Mouse (Mus musculus) limb, embryonic 14.5 days (tissue): Measurements from ENCODE around the gene Fancd2. TPM values are rescaled to one million over a fixed set of nuclear protein-coding genes. Genes with fewer than 3 reads are reported as not detected.

Experiments used
- ATAC-seq: fragments of 200-750 bp; cut with Nextera tagmentation; 2 replicates; pipeline ENCODE4 v1.8.0; 2017; ENCODE audit warnings: low read depth, moderate number of reproducible peaks, moderate TSS enrichment; ENCODE audit not compliant: low FRiP score
- DNase-seq: peaks from one replicate; pipeline ENCODE4 v3.0.0-alpha.2; 2015; ENCODE audit warnings: low spot score
- H3K27ac ChIP-seq: fragments of 300-500 bp; sonication (generic); replicated peaks from 2 replicates; pipeline ENCODE4 v1.5.1; 2014; ENCODE audit warnings: low read depth, mild to moderate bottlenecking, low read length, moderate library complexity, mixed read lengths
- H3K27me3 ChIP-seq: fragments of 300-500 bp; sonication (generic); 2 replicates; pipeline ENCODE4 v1.6.1; 2014; ENCODE audit warnings: low read length, mixed read lengths; ENCODE audit not compliant: control insufficient read depth, insufficient read depth
- H3K36me3 ChIP-seq: fragments of 300-500 bp; sonication (generic); 2 replicates; pipeline ENCODE4 v1.6.1; 2014; ENCODE audit warnings: mild to moderate bottlenecking, low read length, moderate library complexity, mixed read lengths; ENCODE audit not compliant: control insufficient read depth, insufficient read depth
- H3K4me1 ChIP-seq: fragments of 300-500 bp; sonication (generic); 2 replicates; pipeline ENCODE4 v1.6.1; 2014; ENCODE audit warnings: antibody characterized with exemption, low read length, mixed read lengths; ENCODE audit not compliant: control insufficient read depth, insufficient read depth
- H3K4me2 ChIP-seq: fragments of 300-500 bp; sonication (generic); replicated peaks from 2 replicates; pipeline ENCODE4 v1.6.1; 2014; ENCODE audit warnings: low read depth, mild to moderate bottlenecking, low read length, moderate library complexity; ENCODE audit not compliant: severe bottlenecking
- H3K4me3 ChIP-seq: fragments of 300-500 bp; sonication (generic); replicated peaks from 2 replicates; pipeline ENCODE4 v1.5.1; 2014; ENCODE audit warnings: low read length
- H3K9ac ChIP-seq: fragments of 300-500 bp; sonication (generic); 2 replicates; pipeline ENCODE4 v1.6.1; 2014; ENCODE audit warnings: mild to moderate bottlenecking, low read depth, low read length, moderate library complexity; ENCODE audit not compliant: severe bottlenecking
- H3K9me3 ChIP-seq: fragments of 300-500 bp; sonication (generic); 2 replicates; pipeline ENCODE4 v1.6.1; 2016; ENCODE audit warnings: low read length; ENCODE audit not compliant: control insufficient read depth
- POLR2A ChIP-seq: fragments of 200-500 bp; IDR thresholded peaks from 2 replicates; pipeline ENCODE4 v1.8.0; 2012; ENCODE audit warnings: inconsistent platforms, mild to moderate bottlenecking, moderate library complexity, borderline replicate concordance; ENCODE audit not compliant: insufficient read depth, insufficient read length; ENCODE audit errors: extremely low read depth
- WGBS: fragments of 180-500 bp; shearing (Covaris S2); extraction: QIAGEN DNeasy Blood & Tissue Kit; methylation state at CpG from one replicate; pipeline ENCODE4 v1.1.7; 2014; 5-methylcytosine and 5-hydroxymethylcytosine counted together
- polyA plus RNA-seq, 2 experiments: library from polyadenylated mRNA; depleted of rRNA in 1 of 2; stranded (reverse) in 1 of 2; unstranded in 1 of 2; fragments of >200 nt; fragmentation: Nextera tagmentation in 1 of 2; extraction: Ambion mirVana in 1 of 2; gene quantifications; 2 replicates each; pipeline versions ENCODE4 v1.2.1 to v1.2.3; 2012 to 2014

Fancd2 gene
- polyA plus RNA-seq, 2 experiments: 7.5 to 12.8 TPM

- Histone ChIP-seq H3K36me3 (0 out of 2 replicates have a peak, but pooled peaks cover 5% of the 10 kb centered on the region), H3K4me1 (peaks cover 14% of the 10 kb centered on the region), H3K9me3 (no peaks in the 10 kb centered on the region), H3K4me2 (no peak overlapping the region), H3K27ac (no peak overlapping the region), H3K9ac (no peak overlapping the region), H3K4me3 (no peak overlapping the region), H3K27me3 (no peaks in the 10 kb centered on the region)
- WGBS: 85% methylated on average over 6 of the region's 6 CpGs
- ATAC-seq: no peak
- no peak for DNase-seq
- no peak for TF ChIP-seq POLR2A
Observed at GRCm38 (mm10) chr6:113602821-113603220, 71.3 kb downstream of the Fancd2 start.

- H3K36me3 ChIP-seq: 0 out of 2 replicates have a peak, but pooled peaks cover 8% of the 10 kb centered on the region
- DNase-seq (no peak), ATAC-seq (no peak)
- H3K9ac ChIP-seq: peak overlapping the region; percentile 90
- H3K4me1 ChIP-seq: peaks cover 14% of the 10 kb centered on the region
- H3K9me3 ChIP-seq: no peaks in the 10 kb centered on the region
- H3K27me3 ChIP-seq: no peaks in the 10 kb centered on the region
- no peak for TF ChIP-seq POLR2A
- peak overlapping the region; percentile 92 for H3K4me3 ChIP-seq
- H3K4me2 ChIP-seq: peak overlapping the region; percentile 72
- H3K27ac ChIP-seq: no peak overlapping the region
- 54% methylated on average over 12 of the region's 12 CpGs for WGBS
Observed at GRCm38 (mm10) chr6:113603993-113604392, 72.5 kb downstream of the Fancd2 start.

DNA sequence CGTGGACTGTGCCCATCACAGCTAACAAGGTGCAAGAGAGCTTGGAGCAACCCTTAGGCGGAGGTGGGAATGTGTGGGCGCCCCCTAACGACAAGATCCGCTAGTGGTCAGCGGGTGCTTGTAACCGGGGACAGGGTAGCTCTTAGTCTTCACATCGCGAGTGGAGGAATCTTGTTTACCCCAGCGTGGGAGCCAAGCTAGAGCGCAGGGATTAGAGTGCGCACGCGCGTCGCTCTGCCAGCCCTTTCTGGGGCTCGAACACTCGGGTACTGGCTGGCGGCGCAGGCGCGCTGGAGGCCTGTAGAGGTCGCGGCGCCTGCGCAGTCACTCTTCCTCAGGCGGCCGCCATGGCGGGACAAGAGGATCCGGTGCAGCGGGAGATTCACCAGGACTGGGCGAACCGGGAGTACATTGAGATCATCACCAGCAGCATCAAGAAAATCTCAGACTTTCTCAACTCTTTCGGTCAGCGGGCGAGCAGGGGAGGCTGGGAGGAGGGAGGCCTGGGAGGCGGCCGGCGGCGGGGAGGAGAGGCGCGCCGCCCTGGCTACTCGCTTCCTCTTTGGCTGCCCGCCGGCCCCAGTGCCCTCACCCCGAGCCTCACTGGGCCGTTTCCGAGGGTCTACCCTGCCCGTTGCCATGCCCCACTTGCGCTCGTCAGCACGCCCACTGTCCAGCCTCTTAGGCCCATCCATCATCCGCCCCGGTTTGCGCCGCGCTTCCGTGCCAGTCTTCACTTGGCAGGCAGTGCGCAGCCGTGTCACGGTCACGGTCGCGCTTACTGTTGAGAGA, 73.1 kb downstream of the Fancd2 start, which contains the start of gene Brk1:
TSS of gene Brk1 (plus strand) at position 341 of the 792 bp plus-strand sequence.
- 2% methylated on average over 54 of the region's 65 CpGs for WGBS
- ATAC-seq (peak; percentile 94), DNase-seq (peak; percentile 92)
- Histone ChIP-seq H3K9me3 (no peaks in the 10 kb centered on the region), H3K4me3 (peak within 1 kb of the TSS; percentile 92), H3K27me3 (no peaks in the 10 kb centered on the region), H3K9ac (peak within 1 kb of the TSS; percentile 90), H3K27ac (peak within 1 kb of the TSS; percentile 74), H3K36me3 (0 out of 2 replicates have a peak, but pooled peaks cover 8% of the 10 kb centered on the region), H3K4me1 (peaks cover 14% of the 10 kb centered on the region), H3K4me2 (peak within 1 kb of the TSS; percentile 72)
- TF ChIP-seq POLR2A: peak; percentile 60; the same call in 1 of the 2 replicates

GRCm38 (mm10) chr6:113605224-113605545, 73.7 kb downstream of the Fancd2 start:
- H3K27me3 ChIP-seq: no peaks in the 10 kb centered on the region
- no peak for TF ChIP-seq POLR2A
- no peak for DNase-seq
- H3K4me2 ChIP-seq: peak overlapping the region; percentile 72
- H3K9ac ChIP-seq: peak overlapping the region; percentile 90
- 3% methylated on average over 10 of the region's 10 CpGs for WGBS
- H3K27ac ChIP-seq: peak overlapping the region; percentile 74; the same call in 1 of the 2 replicates
- no peaks in the 10 kb centered on the region for H3K9me3 ChIP-seq
- peak overlapping the region; percentile 92 for H3K4me3 ChIP-seq
- no peak for ATAC-seq
- peaks cover 12% of the 10 kb centered on the region for H3K36me3 ChIP-seq
- peaks cover 14% of the 10 kb centered on the region for H3K4me1 ChIP-seq

- no peak for DNase-seq
- Histone ChIP-seq H3K27me3 (no peaks in the 10 kb centered on the region), H3K4me3 (no peak overlapping the region), H3K4me2 (no peak overlapping the region), H3K36me3 (peaks cover 22% of the 10 kb centered on the region), H3K9me3 (no peaks in the 10 kb centered on the region), H3K9ac (no peak overlapping the region), H3K4me1 (peaks cover 14% of the 10 kb centered on the region), H3K27ac (no peak overlapping the region)
- ATAC-seq: no peak
- TF ChIP-seq POLR2A: no peak
- 74% methylated on average over 6 of the region's 6 CpGs for WGBS
Observed at GRCm38 (mm10) chr6:113608871-113609270, 77.4 kb downstream of the Fancd2 start.
